Mouse (Mus musculus): Measurements from ENCODE around the gene Fam133b. TPM values are rescaled to one million over a fixed set of nuclear protein-coding genes. Genes with fewer than 3 reads are reported as not detected.
"Not testable (repeated sequence)": the region's sequence is repeated elsewhere in the genome, so short reads cannot be mapped to it uniquely, and the experiment has no call there.

Gene Fam133b
- total RNA-seq, 1 experiment from 2014 or later = 30.1 TPM

GRCm38 (mm10) chr5:3520493-3521359 is 22.9 kb upstream of the Fam133b start:
- DNase-seq = peak; percentile 37

DNA sequence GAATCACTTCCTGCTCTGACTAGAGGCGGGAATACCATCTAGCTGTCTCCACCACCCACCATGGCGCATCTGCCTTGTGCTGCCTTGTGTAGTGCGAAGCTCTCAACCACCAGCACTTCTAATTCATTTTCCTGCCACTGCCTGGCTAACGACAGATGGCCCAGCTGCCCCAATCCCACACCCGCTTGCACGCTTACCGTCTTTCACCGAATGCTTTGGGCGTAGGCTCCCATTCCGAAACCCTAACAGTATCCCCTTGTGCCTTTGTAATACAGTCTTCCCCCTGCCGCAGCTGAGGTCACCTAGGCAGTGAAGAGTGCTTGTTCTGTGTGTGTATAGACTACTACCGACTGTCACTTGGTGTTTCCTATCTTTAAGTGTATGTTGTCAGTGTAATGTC is 21.9 kb upstream of the Fam133b start:
- no peak for DNase-seq

DNA sequence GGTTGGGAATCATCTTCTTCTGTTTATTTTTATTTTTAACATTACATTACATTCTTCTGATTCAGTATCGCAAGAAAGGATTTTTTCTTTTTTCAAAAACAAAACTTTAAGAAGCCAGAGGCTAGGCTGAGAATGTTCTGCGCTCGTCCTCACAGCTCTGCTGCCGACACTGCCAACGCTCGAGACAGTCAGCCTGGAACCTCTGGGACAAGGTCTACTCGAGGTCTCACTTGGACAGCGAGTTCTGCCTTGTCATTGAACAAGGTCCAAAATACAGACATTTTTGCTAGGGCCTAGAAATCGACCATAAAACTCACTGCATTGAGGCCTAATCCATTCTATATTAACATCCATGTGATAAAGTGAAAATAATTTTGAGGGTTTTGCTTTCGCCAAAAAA is 20.8 kb upstream of the Fam133b start:
- peak; percentile 52 for DNase-seq

- no peak for DNase-seq
Measured at GRCm38 (mm10) chr5:3527041-3527691, 16.5 kb upstream of the Fam133b start.

GRCm38 (mm10) chr5:3529585-3530189 is 13.9 kb upstream of the Fam133b start:
- no peak for DNase-seq

DNA sequence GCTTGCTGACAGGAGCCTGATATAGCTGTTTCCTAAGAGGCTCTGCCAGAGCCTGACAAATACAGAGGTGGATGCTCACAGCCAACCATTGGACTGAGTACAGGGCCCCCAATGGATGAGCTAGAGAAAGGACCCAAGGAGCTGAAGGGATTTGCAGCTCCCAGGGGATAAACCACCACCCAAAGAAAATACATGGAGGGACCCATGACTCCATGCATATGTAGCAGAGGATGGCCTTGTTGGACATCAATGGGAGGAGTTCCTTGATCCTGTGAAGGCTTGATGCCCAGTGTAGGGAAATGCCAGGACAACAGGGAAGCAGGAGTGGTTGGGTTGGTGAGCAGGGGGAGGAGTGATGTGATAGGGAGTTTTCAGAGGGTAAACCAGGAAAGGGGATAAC is 11.6 kb upstream of the Fam133b start:
- DNase-seq = not testable (repeated sequence)

DNA sequence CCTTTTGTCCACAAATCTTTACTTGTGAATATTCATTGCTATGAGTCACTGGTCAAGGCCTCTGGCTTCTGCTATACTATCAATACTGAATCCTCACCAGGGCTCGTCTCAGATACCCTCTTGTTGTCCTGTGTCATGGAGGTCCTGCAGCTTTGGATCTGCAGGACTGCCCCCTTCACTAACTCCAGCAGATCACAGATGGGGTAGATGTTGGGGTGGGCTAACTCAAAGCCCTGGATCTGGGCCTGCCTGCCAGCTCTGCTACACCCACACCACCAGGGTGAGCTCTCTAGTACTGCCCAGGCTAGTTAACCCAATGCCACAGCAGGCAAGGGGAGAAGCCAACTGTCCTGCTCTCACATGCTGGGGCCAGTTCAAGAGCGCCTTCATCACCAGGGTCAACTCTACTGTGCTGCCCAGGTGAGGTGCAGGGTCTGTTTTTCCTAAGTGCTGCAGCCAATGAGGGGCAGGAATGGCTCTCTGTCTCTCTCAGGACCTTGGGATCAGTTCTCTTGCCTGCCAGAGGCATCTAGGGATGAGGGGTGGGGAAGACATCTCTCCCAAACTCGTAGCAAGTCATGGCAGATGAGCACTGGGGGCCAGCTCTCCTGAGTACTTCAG is 6.9 kb upstream of the Fam133b start:
- DNase-seq = no peak

- DNase-seq = no peak
Measured at GRCm38 (mm10) chr5:3538505-3539472, 4.8 kb upstream of the Fam133b start.

DNA sequence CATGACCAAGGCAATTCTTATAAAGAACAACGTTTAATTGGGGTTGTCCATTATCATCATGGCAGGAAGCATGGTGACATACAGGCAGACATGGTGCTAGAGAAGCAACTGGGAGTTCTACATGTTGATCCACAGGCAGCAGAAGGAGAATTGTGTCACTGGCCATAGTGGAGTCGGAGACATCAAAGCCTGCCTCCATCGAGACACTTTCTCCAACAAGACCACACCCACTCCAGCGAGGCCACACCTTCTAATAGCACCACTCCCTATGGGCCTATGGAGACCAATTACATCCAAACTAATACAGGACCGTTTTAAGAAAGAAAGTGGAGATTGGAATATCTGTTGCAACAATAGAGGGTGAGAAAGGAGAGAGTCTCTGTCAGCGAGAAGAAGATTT is 1.8 kb upstream of the Fam133b start:
- DNase-seq = no peak

GRCm38 (mm10) chr5:3544480-3544769 is 792 bp downstream of the Fam133b start:
- DNase-seq = no peak

DNA sequence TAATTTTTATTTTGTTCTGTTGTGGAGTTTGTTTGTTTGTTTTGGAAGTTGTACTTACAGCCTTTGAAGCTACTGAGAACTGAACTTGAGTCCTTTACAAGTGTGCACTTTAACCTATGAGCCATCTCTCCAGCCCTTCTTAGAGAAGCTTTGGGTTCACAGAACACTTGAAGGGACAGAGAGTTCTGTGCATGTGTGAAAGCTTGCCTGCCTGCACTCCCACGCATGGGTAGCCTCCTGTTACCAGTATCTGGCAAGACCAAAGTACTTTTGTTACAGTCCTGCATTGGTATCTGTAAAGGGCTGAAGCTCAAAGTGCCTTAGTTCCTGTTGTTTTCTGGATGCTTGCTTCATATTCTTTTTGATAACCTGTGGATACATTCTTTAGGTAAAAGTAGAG is 2.6 kb downstream of the Fam133b start:
- no peak for DNase-seq

- DNase-seq = no peak
Measured at GRCm38 (mm10) chr5:3551481-3551880, 7.8 kb downstream of the Fam133b start.

DNA sequence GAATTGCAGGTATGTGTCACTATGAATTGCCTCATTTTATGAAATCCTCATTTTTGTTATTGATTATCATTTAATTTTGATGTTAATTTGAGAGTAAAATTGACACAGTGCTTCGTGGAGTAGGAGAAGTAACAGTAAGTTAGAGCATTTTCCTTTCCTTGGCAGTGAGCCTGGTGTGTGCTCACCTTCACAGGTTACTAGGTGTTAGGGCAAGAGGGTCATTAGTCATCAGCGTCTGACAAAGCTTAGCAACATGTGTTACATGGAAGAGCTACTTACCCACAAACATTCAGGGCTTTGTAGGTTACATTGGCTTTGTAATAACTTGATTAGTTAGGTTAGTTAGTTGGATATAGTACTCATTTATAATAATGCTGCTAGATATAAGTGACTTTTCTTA is 10.6 kb downstream of the Fam133b start:
- no peak for DNase-seq

- no peak for DNase-seq
Measured at GRCm38 (mm10) chr5:3571266-3571665, 27.6 kb downstream of the Fam133b start, which contains the start of gene 1700109H08Rik. Gene 1700109H08Rik (plus strand): TSS chr5:3571566.

DNA sequence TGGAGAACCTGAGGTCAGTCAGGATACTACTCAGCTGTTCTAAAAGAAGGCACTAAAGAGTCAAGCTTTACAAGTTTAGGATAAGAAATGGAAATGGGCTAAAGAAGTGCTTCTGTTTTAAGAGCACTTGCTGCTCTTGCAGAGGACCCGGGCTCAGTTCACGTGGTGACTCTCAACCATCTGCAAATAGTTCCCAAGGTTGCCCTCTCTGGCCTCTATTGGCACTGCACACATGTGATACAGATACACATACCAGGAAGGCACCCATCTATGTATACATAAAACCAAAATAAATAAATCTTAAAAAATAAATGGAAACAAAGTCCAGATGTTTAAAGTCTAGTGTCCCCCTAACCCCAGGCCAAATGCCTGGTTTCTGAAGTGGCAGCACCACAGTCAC is 31.2 kb downstream of the Fam133b start:
- no peak for DNase-seq

GRCm38 (mm10) chr5:3577939-3578338 is 34.3 kb downstream of the Fam133b start:
- DNase-seq = no peak

DNA sequence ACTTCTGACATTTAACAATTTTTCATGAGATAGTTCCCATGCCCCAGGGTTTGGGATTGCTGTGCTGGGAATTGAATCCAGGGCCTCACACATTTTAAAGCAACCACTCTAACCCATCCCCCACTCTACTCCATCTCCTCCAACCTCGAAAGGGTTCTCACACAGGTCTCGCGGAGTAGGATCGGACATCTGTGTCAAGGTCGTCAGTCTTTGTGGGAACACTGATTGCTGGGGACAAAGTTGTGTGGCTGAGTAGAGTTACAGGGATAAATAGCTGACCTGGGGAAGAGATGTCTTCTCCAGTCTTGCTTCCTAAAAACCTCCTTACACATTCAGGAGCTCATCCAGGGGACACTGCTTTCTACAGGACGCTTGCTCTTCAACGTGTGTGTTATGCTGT is 35.4 kb downstream of the Fam133b start:
- no peak for DNase-seq

GRCm38 (mm10) chr5:3595693-3596398 is 52.2 kb downstream of the Fam133b start, which contains the start of gene Pex1:
Gene Pex1 (plus strand): TSS chr5:3596066.
- DNase-seq = peak; percentile 97

- peak; percentile 91 for DNase-seq
Measured at GRCm38 (mm10) chr5:3596399-3596766, 52.8 kb downstream of the Fam133b start, which contains the start of gene Rbm48. Gene Rbm48 (minus strand): TSS chr5:3596585.

GRCm38 (mm10) chr5:3597171-3597570 is 53.5 kb downstream of the Fam133b start:
- no peak for DNase-seq

- no peak for DNase-seq
Measured at GRCm38 (mm10) chr5:3598766-3599165, 55.1 kb downstream of the Fam133b start.
